Mouse (Mus musculus) heart, adult 2 months (tissue): ENCODE results near the gene Cdyl2.

Source experiments
- CTCF ChIP-seq: fragments of 200-600 bp; IDR thresholded peaks from 2 replicates; pipeline ENCODE4 v1.8.1; 2022; ENCODE audit warnings: antibody characterized with exemption, mild to moderate bottlenecking, moderate library complexity
- EP300 ChIP-seq: fragments of 200-500 bp; IDR thresholded peaks from 2 replicates; pipeline ENCODE4 v1.6.1; 2011; ENCODE audit warnings: low read depth, low read length, control low read depth; ENCODE audit not compliant: insufficient read depth

DNA sequence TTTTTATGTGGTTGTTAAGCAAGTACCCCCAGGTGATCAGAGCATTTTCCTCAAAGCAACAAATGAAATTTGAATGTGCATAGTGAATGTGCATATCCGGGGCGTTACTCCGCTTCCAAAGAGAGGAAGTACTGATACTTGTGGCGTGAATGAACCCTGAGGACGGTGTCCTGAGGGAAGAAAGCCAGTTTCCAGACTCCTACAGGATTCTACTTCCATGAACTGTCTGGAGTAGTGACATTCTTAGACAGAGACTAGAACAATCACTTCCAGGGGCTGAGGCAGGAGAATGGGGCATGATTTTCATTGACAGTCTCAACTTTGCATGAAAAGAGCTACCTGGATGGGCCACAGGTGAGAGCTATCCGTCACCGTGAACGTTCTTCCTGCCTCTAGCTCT lies 59.3 kb downstream of the Cdyl2 start:
- TF ChIP-seq CTCF = no peak
- no peak for TF ChIP-seq EP300
